Mouse (Mus musculus) ES-E14 (cell line): ENCODE results near the gene Snx33.

Experiments used
- CHD2 ChIP-seq: IDR thresholded peaks from 2 replicates; pipeline ENCODE4 v1.6.1; 2014; ENCODE audit warnings: mild to moderate bottlenecking, low read depth, low read length, inconsistent platforms
- ZC3H11A ChIP-seq: IDR thresholded peaks from 2 replicates; pipeline ENCODE4 v1.6.1; 2012; ENCODE audit warnings: low read depth, mild to moderate bottlenecking, inconsistent platforms, low read length, borderline replicate concordance
- ZNF384 ChIP-seq: IDR thresholded peaks from 2 replicates; pipeline ENCODE4 v1.6.1; 2012; ENCODE audit warnings: low read depth, low read length, inconsistent platforms

DNA sequence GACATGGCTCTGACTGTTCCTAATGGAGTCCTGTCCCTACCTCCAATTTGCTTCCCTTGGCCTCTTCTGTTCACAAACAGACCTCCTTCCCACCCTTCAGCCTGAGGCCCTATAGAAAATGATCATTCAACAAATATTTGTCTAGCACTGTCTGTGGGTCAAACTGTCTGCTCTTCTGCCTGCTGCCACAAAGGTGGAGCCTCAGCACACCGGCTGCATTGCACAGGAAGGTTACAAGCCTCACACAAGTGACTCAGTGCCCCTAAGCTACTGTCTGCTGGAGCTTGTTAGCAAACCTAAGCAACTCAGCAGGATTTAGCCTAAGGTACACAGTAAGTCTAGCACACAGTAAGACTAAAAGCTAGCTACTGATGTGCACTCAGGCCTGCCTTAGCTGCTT is 17.2 kb downstream of the Snx33 start:
- TF ChIP-seq CHD2 (no peak), ZNF384 (no peak), ZC3H11A (no peak)
